Mouse (Mus musculus) liver, postnatal 0 days (tissue): ENCODE results near the gene Gng12.
"Not testable (repeated sequence)": the region's sequence is repeated elsewhere in the genome, so short reads cannot be mapped to it uniquely, and the experiment has no call there.

ENCODE experiments used
- CTCF ChIP-seq: sonication (generic); IDR thresholded peaks from 2 replicates; pipeline ENCODE4 v1.5.1; 2016; ENCODE audit warnings: antibody characterized with exemption, low read depth
- EP300 ChIP-seq: IDR thresholded peaks from 2 replicates; pipeline ENCODE4 v1.6.1; 2016; ENCODE audit warnings: antibody characterized with exemption, low read depth, mild to moderate bottlenecking

DNA sequence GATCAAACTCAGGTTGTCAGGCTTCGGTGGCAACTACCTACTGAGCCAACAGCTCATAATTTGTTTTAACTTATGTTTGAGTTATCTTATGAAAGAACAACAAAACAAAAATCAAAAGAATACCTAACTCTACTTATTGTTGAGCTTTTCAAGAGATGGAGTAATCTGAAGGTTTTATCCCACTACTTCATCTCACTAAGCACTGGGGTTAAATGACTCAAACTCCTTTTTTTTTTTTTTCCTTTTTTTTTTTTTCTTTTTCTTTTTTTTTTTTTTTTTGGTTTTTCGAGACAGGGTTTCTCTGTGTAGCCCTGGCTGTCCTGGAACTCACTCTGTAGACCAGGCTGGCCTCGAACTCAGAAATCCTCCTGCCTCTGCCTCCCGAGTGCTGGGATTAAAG lies 136.8 kb downstream of the Gng12 start:
- TF ChIP-seq CTCF, EP300: not testable (repeated sequence)
